Mouse (Mus musculus): ENCODE measurements around the gene Mief2. TPM values are rescaled to one million over a fixed set of nuclear protein-coding genes. Genes with fewer than 3 reads are reported as not detected.

The Mief2 gene
- polyA plus RNA-seq, 1 experiment = not detected

- no peak overlapping the region for H3K4me3 ChIP-seq (ENCODE audit: insufficient read depth, low read depth, low read length)
- no peak overlapping the region for H3K27ac ChIP-seq (ENCODE audit: insufficient read depth, low read depth, low read length)
- H3K4me1 ChIP-seq (ENCODE audit: control insufficient read depth, insufficient read depth, low read length) = peaks cover 8% of the 10 kb centered on the region; the same call in 1 of the 2 replicates
- 91% methylated on average over 18 of the region's 18 CpGs for WGBS
- no peak for TF ChIP-seq CTCF (IDR thresholded peaks at IDR 0.05; ENCODE audit: insufficient read depth, low read depth, low read length)
- no peak for TF ChIP-seq POLR2A (IDR thresholded peaks at IDR 0.05; ENCODE audit: insufficient read depth, low read depth, low read length)
Measured at GRCm38 (mm10) chr11:60712040-60712439, 16.2 kb upstream of the Mief2 start.

- Histone ChIP-seq H3K4me1 (ENCODE audit: control insufficient read depth, insufficient read depth, low read length) (peaks cover 3% of the 10 kb centered on the region; the same call in 1 of the 2 replicates), H3K4me3 (ENCODE audit: insufficient read depth, low read depth, low read length) (no peak overlapping the region), H3K27ac (ENCODE audit: insufficient read depth, low read depth, low read length) (no peak overlapping the region)
- TF ChIP-seq POLR2A (IDR thresholded peaks at IDR 0.05; ENCODE audit: insufficient read depth, low read depth, low read length) (no peak), CTCF (IDR thresholded peaks at IDR 0.05; ENCODE audit: insufficient read depth, low read depth, low read length) (no peak)
- 91% methylated on average over 13 of the region's 13 CpGs for WGBS
Measured at GRCm38 (mm10) chr11:60712639-60713255, 15.5 kb upstream of the Mief2 start.

GRCm38 (mm10) chr11:60715833-60716232 is 12.4 kb upstream of the Mief2 start:
- WGBS = 91% methylated on average over 5 of the region's 5 CpGs
- no peak overlapping the region for H3K4me3 ChIP-seq (ENCODE audit: insufficient read depth, low read depth, low read length)
- no peak for TF ChIP-seq CTCF (IDR thresholded peaks at IDR 0.05; ENCODE audit: insufficient read depth, low read depth, low read length)
- no peak for TF ChIP-seq POLR2A (IDR thresholded peaks at IDR 0.05; ENCODE audit: insufficient read depth, low read depth, low read length)

GRCm38 (mm10) chr11:60719263-60719662 is 8.9 kb upstream of the Mief2 start:
- H3K27ac ChIP-seq (ENCODE audit: insufficient read depth, low read depth, low read length) = no peak overlapping the region
- no peak overlapping the region for H3K4me3 ChIP-seq (ENCODE audit: insufficient read depth, low read depth, low read length)
- WGBS = 65% methylated on average over 5 of the region's 5 CpGs
- peaks cover 6% of the 10 kb centered on the region for H3K4me1 ChIP-seq (ENCODE audit: control insufficient read depth, insufficient read depth, low read length)
- TF ChIP-seq CTCF (IDR thresholded peaks at IDR 0.05; ENCODE audit: insufficient read depth, low read depth, low read length) = no peak

More at GRCm38 (mm10) chr11:60715833-60716232, 12.4 kb upstream of the Mief2 start:
- Histone ChIP-seq H3K27ac (ENCODE audit: insufficient read depth, low read depth, low read length) (no peak overlapping the region), H3K4me1 (ENCODE audit: control insufficient read depth, insufficient read depth, low read length) (peaks cover 6% of the 10 kb centered on the region)

DNA sequence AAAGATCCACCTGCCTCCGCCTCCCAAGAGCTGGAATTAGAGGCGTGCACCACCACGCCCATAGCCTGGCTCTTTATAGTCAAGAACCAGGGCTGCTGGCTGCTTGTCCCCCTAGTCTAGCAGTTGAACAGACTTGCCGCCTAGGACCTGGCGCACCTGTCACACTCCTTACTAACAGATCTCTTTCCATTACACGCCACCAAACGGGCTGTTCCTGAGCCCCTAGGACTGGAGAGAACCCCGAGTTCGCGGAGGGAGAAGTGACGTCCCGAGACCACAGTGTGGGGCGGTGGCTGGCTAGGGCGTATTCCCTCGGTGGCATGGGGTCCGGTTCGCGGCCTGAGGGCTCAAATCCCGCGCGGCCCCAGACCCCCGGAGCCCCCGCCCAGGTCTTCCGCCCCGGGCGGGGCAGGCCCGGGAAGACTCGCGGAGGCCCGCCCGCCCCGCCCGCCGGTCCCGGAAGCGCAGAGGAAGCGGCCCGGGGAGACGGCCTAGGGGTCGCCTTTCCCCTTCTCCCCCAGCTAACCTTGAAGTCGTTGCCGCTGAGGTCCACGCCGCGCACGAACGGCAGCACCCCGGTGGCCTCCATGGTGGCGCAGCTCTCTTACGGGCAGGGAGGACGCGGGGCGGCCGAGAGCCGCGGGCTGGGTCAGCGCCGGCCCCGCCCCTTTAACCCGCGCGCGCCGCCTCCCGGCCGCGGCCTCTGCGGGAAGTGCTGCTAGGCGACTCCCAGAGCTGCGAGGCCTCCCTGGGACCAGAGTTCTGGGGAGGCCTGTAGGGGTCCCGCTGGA is 1.4 kb upstream of the Mief2 start, which contains the start of gene Flii:
Flii (minus strand) TSS at position 663 of the 791 bp plus-strand sequence.
- Histone ChIP-seq H3K4me1 (ENCODE audit: control insufficient read depth, insufficient read depth, low read length) (peaks cover 20% of the 10 kb centered on the region), H3K4me3 (ENCODE audit: insufficient read depth, low read depth, low read length) (peak within 1 kb of the TSS; percentile 89), H3K27ac (ENCODE audit: insufficient read depth, low read depth, low read length) (peak within 1 kb of the TSS; percentile 62)
- peak; percentile 46 for TF ChIP-seq CTCF (IDR thresholded peaks at IDR 0.05; ENCODE audit: insufficient read depth, low read depth, low read length)
- TF ChIP-seq POLR2A (IDR thresholded peaks at IDR 0.05; ENCODE audit: insufficient read depth, low read depth, low read length) = peak; percentile 82; the same call in 1 of the 2 replicates
- under 1% methylated on average over 63 of the region's 71 CpGs for WGBS

GRCm38 (mm10) chr11:60727392-60728140 is 632 bp upstream of the Mief2 start:
- 5% methylated on average over 12 of the region's 12 CpGs for WGBS
- Histone ChIP-seq H3K27ac (ENCODE audit: insufficient read depth, low read depth, low read length) (peak overlapping the region; percentile 62), H3K4me3 (ENCODE audit: insufficient read depth, low read depth, low read length) (peak overlapping the region; percentile 89), H3K4me1 (ENCODE audit: control insufficient read depth, insufficient read depth, low read length) (peaks cover 20% of the 10 kb centered on the region)
- no peak for TF ChIP-seq CTCF (IDR thresholded peaks at IDR 0.05; ENCODE audit: insufficient read depth, low read depth, low read length)
- TF ChIP-seq POLR2A (IDR thresholded peaks at IDR 0.05; ENCODE audit: insufficient read depth, low read depth, low read length) = no peak

- 0 out of 2 replicates have a peak overlapping the region, but pooled peaks have one; percentile 8 for H3K4me3 ChIP-seq (ENCODE audit: insufficient read depth, low read depth, low read length)
- WGBS = 69% methylated on average over 6 of the region's 6 CpGs
- TF ChIP-seq CTCF (IDR thresholded peaks at IDR 0.05; ENCODE audit: insufficient read depth, low read depth, low read length) (no peak), POLR2A (IDR thresholded peaks at IDR 0.05; ENCODE audit: insufficient read depth, low read depth, low read length) (no peak)
- no peak overlapping the region for H3K27ac ChIP-seq (ENCODE audit: insufficient read depth, low read depth, low read length)
- peaks cover 20% of the 10 kb centered on the region for H3K4me1 ChIP-seq (ENCODE audit: control insufficient read depth, insufficient read depth, low read length)
Measured at GRCm38 (mm10) chr11:60729217-60729641, 1.0 kb downstream of the Mief2 start.

- WGBS = 85% methylated on average over 9 of the region's 9 CpGs
- Histone ChIP-seq H3K4me3 (ENCODE audit: insufficient read depth, low read depth, low read length) (no peak overlapping the region), H3K27ac (ENCODE audit: insufficient read depth, low read depth, low read length) (no peak overlapping the region), H3K4me1 (ENCODE audit: control insufficient read depth, insufficient read depth, low read length) (peaks cover 20% of the 10 kb centered on the region)
- TF ChIP-seq CTCF (IDR thresholded peaks at IDR 0.05; ENCODE audit: insufficient read depth, low read depth, low read length) = no peak
- no peak for TF ChIP-seq POLR2A (IDR thresholded peaks at IDR 0.05; ENCODE audit: insufficient read depth, low read depth, low read length)
Measured at GRCm38 (mm10) chr11:60730169-60730568, 2.0 kb downstream of the Mief2 start.

All from olfactory bulb, adult 2 months (tissue).